ENCODE assay signal across 8 mouse cellular contexts in genomic region chr8:125518301-125518700, GRCm38 (mm10). TPM values are rescaled to one million over a fixed set of nuclear protein-coding genes. Genes with fewer than 3 reads are reported as not detected.
DNase-seq lines count a peak whose midpoint lies in the region; ATAC-seq lines count a peak whose summit lies in the region.

No protein-coding gene starts in this region.

- 0 out of 2 replicates have a peak overlapping the region, but pooled peaks have one; percentile 6 for H3K27ac ChIP-seq in liver, embryonic 12.5 days

- no peak for DNase-seq in liver
- peak; percentile 58 for DNase-seq in heart, adult 8-10 months (ENCODE audit: low spot score)
- peak; percentile 70 for DNase-seq in kidney, postnatal 14 days
- DNase-seq in skeletal muscle tissue, adult 2 months (ENCODE audit: low read depth, low spot score) = peak; percentile 31
- DNase-seq in layer of hippocampus, postnatal 10 days (ENCODE audit: low spot score in 2 of 2) = no peak
- no peak for DNase-seq in right cerebral cortex, postnatal 36 days (ENCODE audit: low spot score in 2 of 2)
- no peak for DNase-seq in ovary, postnatal 36 days (ENCODE audit: low spot score)

- H3K9me3 ChIP-seq in liver, embryonic 12.5 days (replicated peaks) = no peaks in the 10 kb centered on the region

- peaks cover 8% of the 10 kb centered on the region; the same call in 1 of the 2 replicates for H3K27me3 ChIP-seq in liver, embryonic 12.5 days (replicated peaks)

- H3K36me3 ChIP-seq in liver, embryonic 12.5 days = no peaks in the 10 kb centered on the region

- H3K4me2 ChIP-seq in liver, embryonic 12.5 days = no peak overlapping the region

- 39% methylated on average over 6 of the region's 6 CpGs for WGBS in liver, embryonic 12.5 days (ENCODE audit: insufficient replicate concordance)

- no peak overlapping the region for H3K4me3 ChIP-seq in liver, embryonic 12.5 days

- peaks cover 47% of the 10 kb centered on the region for H3K4me1 ChIP-seq in liver, embryonic 12.5 days

- no peak overlapping the region for H3K9ac ChIP-seq in liver, embryonic 12.5 days

- ATAC-seq in liver, embryonic 12.5 days = peak; percentile 46

RNA-seq across cellular contexts. Expression of gene Sipa1l2, which starts 51.3 kb away (rescaled TPM):
- polyA plus RNA-seq in liver, embryonic 12.5 days (2016; fragmentation: Nextera tagmentation; extraction: Ambion mirVana) = 1.9 and 2.3 TPM in 2 replicates
- 10 to 100 TPM; 41.6 to 49.5 (median 44.5) TPM for total RNA-seq in heart, adult 8-10 months (2022)
- 10 to 100 TPM; 29.9 to 31.2 TPM for total RNA-seq in layer of hippocampus, postnatal 10 days (2021)

Comparison
In these comparisons a context has a peak if more than half of its experiments do, and no peak if none do; other contexts are left out.
1. DNase-seq: peak in heart, adult 8-10 months (single experiment), kidney, postnatal 14 days (single experiment) and skeletal muscle tissue, adult 2 months (single experiment); none in liver (single experiment), layer of hippocampus, postnatal 10 days (0 of 2), right cerebral cortex, postnatal 36 days (0 of 2) and ovary, postnatal 36 days (single experiment).